Mouse (Mus musculus) MN1 (cell line): Measurements from ENCODE around the gene Dspp.
A peak's percentile ranks its signal among the peaks of the same experiment; 100 is the strongest.

ENCODE experiments used
- DNase-seq: peaks from one replicate; pipeline ENCODE4 v3.0.0-alpha.2; 2016; ENCODE audit warnings: low spot score

The Dspp gene

GRCm38 (mm10) chr5:104170412-104170811, at the start of gene Dspp:
Gene Dspp, plus strand, starts transcription at chr5:104170712.
- DNase-seq = no peak

- DNase-seq = no peak
These were observed 46.4 kb upstream of the Dspp start for GRCm38 (mm10) chr5:104124016-104124658.

GRCm38 (mm10) chr5:104126561-104127320, 43.8 kb upstream of the Dspp start:
- no peak for DNase-seq

- no peak for DNase-seq
These were observed 43.2 kb upstream of the Dspp start for GRCm38 (mm10) chr5:104127351-104127750.

- DNase-seq = no peak
These were observed 42.1 kb upstream of the Dspp start for GRCm38 (mm10) chr5:104128281-104129031.

GRCm38 (mm10) chr5:104130891-104131290, 39.6 kb upstream of the Dspp start:
- no peak for DNase-seq

GRCm38 (mm10) chr5:104131544-104131943, 39.0 kb upstream of the Dspp start:
- DNase-seq = peak; percentile 9

- no peak for DNase-seq
These were observed 36.8 kb upstream of the Dspp start for GRCm38 (mm10) chr5:104133752-104134151.

- no peak for DNase-seq
These were observed 32.5 kb upstream of the Dspp start for GRCm38 (mm10) chr5:104137920-104138541.

- DNase-seq = no peak
These were observed 29.4 kb upstream of the Dspp start for GRCm38 (mm10) chr5:104141067-104141466.

GRCm38 (mm10) chr5:104144057-104144456, 26.5 kb upstream of the Dspp start:
- no peak for DNase-seq

- no peak for DNase-seq
These were observed 21.2 kb upstream of the Dspp start for GRCm38 (mm10) chr5:104149349-104149748.

GRCm38 (mm10) chr5:104150196-104150595, 20.3 kb upstream of the Dspp start:
- no peak for DNase-seq

- no peak for DNase-seq
These were observed 12.8 kb upstream of the Dspp start for GRCm38 (mm10) chr5:104157701-104158100.

- no peak for DNase-seq
These were observed 12.0 kb upstream of the Dspp start for GRCm38 (mm10) chr5:104158332-104159052.

- DNase-seq = no peak
These were observed 9.9 kb upstream of the Dspp start for GRCm38 (mm10) chr5:104160581-104160980.

- no peak for DNase-seq
These were observed 9.1 kb upstream of the Dspp start for GRCm38 (mm10) chr5:104161390-104161789.

- DNase-seq = no peak
These were observed 7.0 kb upstream of the Dspp start for GRCm38 (mm10) chr5:104163536-104163935.

- no peak for DNase-seq
These were observed 2.6 kb downstream of the Dspp start for GRCm38 (mm10) chr5:104173094-104173493.

- no peak for DNase-seq
These were observed 13.2 kb downstream of the Dspp start for GRCm38 (mm10) chr5:104183743-104184142.

GRCm38 (mm10) chr5:104187281-104187680, 16.8 kb downstream of the Dspp start:
- no peak for DNase-seq

- no peak for DNase-seq
These were observed 24.6 kb downstream of the Dspp start for GRCm38 (mm10) chr5:104195086-104195485.
